Mouse (Mus musculus) kidney, adult 2 months (tissue): Measurements from ENCODE around the gene Mmd. TPM values are rescaled to one million over a fixed set of nuclear protein-coding genes. Genes with fewer than 3 reads are reported as not detected.
A peak's percentile ranks its signal among the peaks of the same experiment; 100 is the strongest.

Source experiments
- DNase-seq: peaks from one replicate; pipeline ENCODE4 v3.0.0; 2021
- H3K27ac ChIP-seq: fragments of 200-500 bp; 2 replicates; pipeline ENCODE4 v1.5.1; 2012; ENCODE audit warnings: low read depth, low read length, control low read depth, inconsistent platforms; ENCODE audit not compliant: insufficient read depth
- H3K27me3 ChIP-seq: fragments of 200-500 bp; replicated peaks from 2 replicates; pipeline ENCODE4 v1.6.1; 2012; ENCODE audit warnings: mild to moderate bottlenecking, moderate library complexity, low read length, inconsistent platforms; ENCODE audit not compliant: control insufficient read depth, insufficient read depth
- H3K36me3 ChIP-seq: fragments of 200-500 bp; 2 replicates; pipeline ENCODE4 v1.6.1; 2012; ENCODE audit warnings: mild to moderate bottlenecking, moderate library complexity, low read length, inconsistent platforms; ENCODE audit not compliant: control insufficient read depth, insufficient read depth
- H3K4me1 ChIP-seq: fragments of 200-500 bp; 2 replicates; pipeline ENCODE4 v1.6.1; 2011; ENCODE audit warnings: low read length; ENCODE audit not compliant: control insufficient read depth, insufficient read depth
- H3K4me3 ChIP-seq: fragments of 200-500 bp; 2 replicates; pipeline ENCODE4 v1.5.1; 2011; ENCODE audit warnings: mild to moderate bottlenecking, low read depth, low read length, control low read depth; ENCODE audit not compliant: insufficient read depth
- CTCF ChIP-seq: fragments of 200-500 bp; conservative IDR thresholded peaks from 2 replicates; pipeline ENCODE4 v1.5.1; 2011; ENCODE audit warnings: low read depth, mild to moderate bottlenecking, control low read depth, low read length, moderate library complexity, mixed read lengths; ENCODE audit not compliant: insufficient read depth, insufficient read length
- POLR2A ChIP-seq: fragments of 200-500 bp; IDR thresholded peaks from one replicate; pipeline ENCODE4 v1.6.1; 2011; ENCODE audit warnings: low read depth, low read length, control low read depth
- WGBS: fragments of 180-500 bp; shearing (Covaris S2); methylation state at CpG from one replicate; pipeline ENCODE4 v1.1.7; 2018; 5-methylcytosine and 5-hydroxymethylcytosine counted together
- polyA plus RNA-seq: library from polyadenylated mRNA; depleted of rRNA; stranded (reverse); fragments of >200 nt; gene quantifications from 2 replicates; pipeline ENCODE4 v1.2.3, GENCODE M21; 2012

Gene Mmd
- polyA plus RNA-seq, 1 experiment = 27.6 TPM

DNA sequence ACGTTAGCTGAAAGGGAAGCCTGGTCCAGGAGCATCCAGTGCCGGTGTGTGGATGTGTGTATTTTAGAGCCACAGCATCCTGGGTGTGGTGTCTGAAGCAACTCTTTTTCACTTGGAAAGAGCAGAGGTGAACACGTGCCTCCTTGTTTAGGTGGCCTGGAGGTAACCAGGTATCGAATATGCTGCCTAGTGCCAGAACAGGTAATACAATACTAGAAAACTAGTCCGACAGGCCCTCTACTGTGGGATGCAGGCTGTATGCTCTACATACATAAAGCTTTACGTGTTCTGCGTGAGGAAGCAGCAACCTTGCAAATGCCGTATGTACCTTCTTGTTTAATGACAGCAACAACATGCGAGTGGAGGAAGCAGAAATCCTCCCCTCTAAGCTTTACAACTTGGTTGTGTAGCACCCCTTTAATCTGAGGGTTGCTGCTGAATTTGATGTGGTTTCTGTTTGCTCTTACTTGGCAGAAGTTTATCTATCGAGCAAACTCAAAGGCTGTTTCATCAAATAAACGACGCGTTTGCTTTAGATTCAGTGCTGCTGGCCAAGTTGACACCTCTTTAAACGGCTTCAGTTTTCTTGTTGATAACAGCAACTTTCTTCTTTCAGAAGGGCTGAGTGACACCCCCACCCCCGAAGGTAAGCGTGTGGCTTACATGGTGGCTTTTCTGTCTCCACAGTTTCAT, 7.7 kb downstream of the Mmd start:
- Histone ChIP-seq H3K27me3 (no peaks in the 10 kb centered on the region), H3K4me3 (no peak overlapping the region), H3K36me3 (peaks cover 5% of the 10 kb centered on the region), H3K4me1 (peaks cover 6% of the 10 kb centered on the region), H3K27ac (no peak overlapping the region)
- no peak for TF ChIP-seq CTCF
- TF ChIP-seq POLR2A = no peak
- WGBS = 82% methylated on average over 16 of the region's 16 CpGs
- no peak for DNase-seq

DNA sequence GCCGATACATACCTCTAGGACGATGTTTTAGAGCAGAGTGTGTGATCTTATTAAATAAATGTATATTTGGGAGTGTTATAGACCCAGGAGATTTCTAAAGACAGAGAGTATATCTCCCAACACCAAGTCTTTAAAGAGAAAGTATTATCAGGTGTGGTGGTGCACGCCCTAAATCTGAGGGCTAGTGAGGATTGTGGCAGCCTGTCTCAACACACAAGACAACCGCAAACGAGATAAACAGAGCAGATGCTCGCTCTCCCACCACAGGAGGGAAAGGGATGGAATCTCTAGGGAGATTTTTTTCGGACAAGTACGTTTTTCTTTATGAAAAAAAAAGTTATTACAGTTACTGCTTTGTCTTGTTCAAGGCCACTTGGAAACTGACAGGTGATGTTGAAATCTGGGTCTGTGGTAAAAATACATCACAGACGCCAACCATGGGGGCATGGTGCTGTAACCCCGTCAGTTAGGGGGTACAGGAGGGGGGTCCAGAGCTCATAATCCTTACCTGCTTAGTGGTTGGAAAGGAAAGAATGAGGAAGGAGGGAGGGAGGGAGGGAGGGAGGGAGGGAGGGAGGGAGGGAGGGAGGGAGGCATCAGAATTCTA, 9.2 kb downstream of the Mmd start:
- H3K27ac ChIP-seq = no peak overlapping the region
- TF ChIP-seq POLR2A (no peak), CTCF (no peak)
- H3K4me3 ChIP-seq = no peak overlapping the region
- H3K27me3 ChIP-seq = no peaks in the 10 kb centered on the region
- H3K36me3 ChIP-seq = peaks cover 5% of the 10 kb centered on the region
- DNase-seq = no peak
- H3K4me1 ChIP-seq = no peaks in the 10 kb centered on the region
- WGBS = 77% methylated on average over 10 of the region's 10 CpGs

- TF ChIP-seq CTCF (no peak), POLR2A (no peak)
- DNase-seq = peak; percentile 40
- Histone ChIP-seq H3K4me3 (no peak overlapping the region), H3K4me1 (no peaks in the 10 kb centered on the region), H3K36me3 (peaks cover 5% of the 10 kb centered on the region), H3K27ac (no peak overlapping the region), H3K27me3 (no peaks in the 10 kb centered on the region)
- WGBS = 37% methylated on average over 4 of the region's 4 CpGs
These were observed 9.8 kb downstream of the Mmd start for GRCm38 (mm10) chr11:90259071-90259470.

GRCm38 (mm10) chr11:90259826-90260225, 10.6 kb downstream of the Mmd start:
- H3K27me3 ChIP-seq = no peaks in the 10 kb centered on the region
- H3K36me3 ChIP-seq = peaks cover 5% of the 10 kb centered on the region
- DNase-seq = no peak
- H3K4me3 ChIP-seq = no peak overlapping the region
- TF ChIP-seq POLR2A (no peak), CTCF (no peak)
- no peak overlapping the region for H3K27ac ChIP-seq
- 88% methylated on average over 9 of the region's 9 CpGs for WGBS
- H3K4me1 ChIP-seq = no peaks in the 10 kb centered on the region

GRCm38 (mm10) chr11:90264180-90264579, 14.9 kb downstream of the Mmd start:
- TF ChIP-seq CTCF (no peak), POLR2A (no peak)
- peaks cover 5% of the 10 kb centered on the region for H3K36me3 ChIP-seq
- 67% methylated on average over 11 of the region's 11 CpGs for WGBS
- H3K27me3 ChIP-seq = no peaks in the 10 kb centered on the region
- DNase-seq = no peak
- peaks cover 5% of the 10 kb centered on the region for H3K4me1 ChIP-seq
- no peak overlapping the region for H3K4me3 ChIP-seq
- H3K27ac ChIP-seq = no peak overlapping the region

- Histone ChIP-seq H3K27me3 (no peaks in the 10 kb centered on the region), H3K4me3 (no peak overlapping the region), H3K4me1 (peaks cover 9% of the 10 kb centered on the region), H3K36me3 (peaks cover 5% of the 10 kb centered on the region), H3K27ac (no peak overlapping the region)
- TF ChIP-seq POLR2A (no peak), CTCF (no peak)
- 77% methylated on average over 7 of the region's 7 CpGs for WGBS
- DNase-seq = no peak
These were observed 16.3 kb downstream of the Mmd start for GRCm38 (mm10) chr11:90265581-90265980.

- peak; percentile 71 for DNase-seq
- Histone ChIP-seq H3K36me3 (no peaks in the 10 kb centered on the region), H3K4me3 (no peak overlapping the region), H3K27me3 (no peaks in the 10 kb centered on the region), H3K4me1 (peaks cover 9% of the 10 kb centered on the region), H3K27ac (peak overlapping the region; percentile 1; the same call in 1 of the 2 replicates)
- WGBS = 24% methylated on average over 5 of the region's 5 CpGs
- TF ChIP-seq POLR2A (no peak), CTCF (no peak)
These were observed 19.7 kb downstream of the Mmd start for GRCm38 (mm10) chr11:90268934-90269333.
